Mouse (Mus musculus) midbrain, embryonic 10.5 days (tissue): ENCODE measurements around the gene Plcl2. TPM values are rescaled to one million over a fixed set of nuclear protein-coding genes. Genes with fewer than 3 reads are reported as not detected.
"Not testable (repeated sequence)": the region's sequence is repeated elsewhere in the genome, so short reads cannot be mapped to it uniquely, and the experiment has no call there.

Experiments used
- DNase-seq: peaks from one replicate; pipeline ENCODE4 v3.0.0-alpha.2; 2017; ENCODE audit warnings: low spot score
- H3K27ac ChIP-seq: fragments of 300-500 bp; sonication (generic); replicated peaks from 2 replicates; pipeline ENCODE4 v1.5.1; 2016; ENCODE audit warnings: mild to moderate bottlenecking
- H3K27me3 ChIP-seq: fragments of 300-500 bp; sonication (generic); 2 replicates; pipeline ENCODE4 v1.6.1; 2016; ENCODE audit warnings: low read depth, mild to moderate bottlenecking; ENCODE audit not compliant: poor library complexity, severe bottlenecking
- H3K36me3 ChIP-seq: fragments of 300-500 bp; sonication (generic); 2 replicates; pipeline ENCODE4 v1.6.1; 2016; ENCODE audit warnings: mild to moderate bottlenecking, moderate library complexity
- H3K4me1 ChIP-seq: fragments of 300-500 bp; sonication (generic); 2 replicates; pipeline ENCODE4 v1.6.1; 2016
- H3K4me3 ChIP-seq: fragments of 300-500 bp; sonication (generic); 2 replicates; pipeline ENCODE4 v1.5.1; 2016; ENCODE audit warnings: mild to moderate bottlenecking, moderate library complexity
- H3K9me3 ChIP-seq: fragments of 300-500 bp; sonication (generic); replicated peaks from 2 replicates; pipeline ENCODE4 v1.6.1; 2016; ENCODE audit warnings: mild to moderate bottlenecking
- WGBS: fragments of 180-500 bp; shearing (Covaris S2); methylation state at CpG from one replicate; pipeline ENCODE4 v1.1.7; 2016; 5-methylcytosine and 5-hydroxymethylcytosine counted together
- polyA plus RNA-seq: library from polyadenylated mRNA; unstranded; fragments of >200 nt; fragmentation: Nextera tagmentation; extraction: Ambion mirVana; gene quantifications from 2 replicates; pipeline ENCODE4 v1.2.1, GENCODE M21; 2016

The Plcl2 gene
- polyA plus RNA-seq, 1 experiment from 2014 or later = 3.8 TPM

GRCm38 (mm10) chr17:50565376-50566123, 56.3 kb downstream of the Plcl2 start:
- WGBS = 68% methylated on average over 8 of the region's 8 CpGs
- Histone ChIP-seq H3K27me3 (no peaks in the 10 kb centered on the region), H3K36me3 (no peaks in the 10 kb centered on the region), H3K4me3 (no peak overlapping the region), H3K27ac (no peak overlapping the region), H3K4me1 (no peaks in the 10 kb centered on the region), H3K9me3 (no peaks in the 10 kb centered on the region)
- no peak for DNase-seq

GRCm38 (mm10) chr17:50568846-50569245, 59.6 kb downstream of the Plcl2 start:
- Histone ChIP-seq H3K27ac (no peak overlapping the region), H3K4me3 (no peak overlapping the region), H3K4me1 (no peaks in the 10 kb centered on the region), H3K9me3 (no peaks in the 10 kb centered on the region), H3K36me3 (no peaks in the 10 kb centered on the region), H3K27me3 (no peaks in the 10 kb centered on the region)
- no peak for DNase-seq
- 92% methylated on average over 2 of the region's 2 CpGs for WGBS

- not testable (repeated sequence) for H3K27me3 ChIP-seq, DNase-seq, H3K9me3 ChIP-seq, H3K36me3 ChIP-seq, H3K27ac ChIP-seq, H3K4me1 ChIP-seq, H3K4me3 ChIP-seq
- WGBS = 94% methylated on average over 5 of the region's 5 CpGs
Observed at GRCm38 (mm10) chr17:50570228-50570627, 61.0 kb downstream of the Plcl2 start.

GRCm38 (mm10) chr17:50570681-50571398, 61.6 kb downstream of the Plcl2 start:
- H3K27ac ChIP-seq = no peak overlapping the region
- H3K9me3 ChIP-seq = no peaks in the 10 kb centered on the region
- no peaks in the 10 kb centered on the region for H3K27me3 ChIP-seq
- H3K4me1 ChIP-seq = no peaks in the 10 kb centered on the region
- DNase-seq = no peak
- H3K36me3 ChIP-seq = no peaks in the 10 kb centered on the region
- no peak overlapping the region for H3K4me3 ChIP-seq
- 78% methylated on average over 5 of the region's 5 CpGs for WGBS

- H3K4me3 ChIP-seq = no peak overlapping the region
- H3K27ac ChIP-seq = no peak overlapping the region
- no peaks in the 10 kb centered on the region for H3K9me3 ChIP-seq
- WGBS = 95% methylated on average over 12 of the region's 12 CpGs
- H3K36me3 ChIP-seq = no peaks in the 10 kb centered on the region
- H3K27me3 ChIP-seq = no peaks in the 10 kb centered on the region
- DNase-seq = no peak
- no peaks in the 10 kb centered on the region for H3K4me1 ChIP-seq
Observed at GRCm38 (mm10) chr17:50574161-50574560, 65.0 kb downstream of the Plcl2 start.

GRCm38 (mm10) chr17:50580416-50580815, 71.2 kb downstream of the Plcl2 start:
- no peaks in the 10 kb centered on the region for H3K27me3 ChIP-seq
- H3K36me3 ChIP-seq = no peaks in the 10 kb centered on the region
- no peak overlapping the region for H3K27ac ChIP-seq
- no peaks in the 10 kb centered on the region for H3K9me3 ChIP-seq
- WGBS = 91% methylated on average over 3 of the region's 3 CpGs
- DNase-seq = no peak
- no peaks in the 10 kb centered on the region for H3K4me1 ChIP-seq
- no peak overlapping the region for H3K4me3 ChIP-seq

GRCm38 (mm10) chr17:50586834-50587233, 77.6 kb downstream of the Plcl2 start:
- no peaks in the 10 kb centered on the region for H3K27me3 ChIP-seq
- no peaks in the 10 kb centered on the region for H3K36me3 ChIP-seq
- H3K27ac ChIP-seq = no peak overlapping the region
- H3K4me3 ChIP-seq = no peak overlapping the region
- no peak for DNase-seq
- WGBS = 91% methylated on average over 5 of the region's 5 CpGs
- no peaks in the 10 kb centered on the region for H3K9me3 ChIP-seq
- H3K4me1 ChIP-seq = no peaks in the 10 kb centered on the region

GRCm38 (mm10) chr17:50587941-50588340, 78.7 kb downstream of the Plcl2 start:
- H3K36me3 ChIP-seq = no peaks in the 10 kb centered on the region
- no peaks in the 10 kb centered on the region for H3K4me1 ChIP-seq
- H3K27ac ChIP-seq = no peak overlapping the region
- 87% methylated on average over 3 of the region's 3 CpGs for WGBS
- H3K9me3 ChIP-seq = no peaks in the 10 kb centered on the region
- H3K27me3 ChIP-seq = no peaks in the 10 kb centered on the region
- no peak for DNase-seq
- H3K4me3 ChIP-seq = no peak overlapping the region

GRCm38 (mm10) chr17:50600178-50600577, 91.0 kb downstream of the Plcl2 start:
- 88% methylated on average over 6 of the region's 6 CpGs for WGBS
- no peaks in the 10 kb centered on the region for H3K36me3 ChIP-seq
- H3K4me3 ChIP-seq = no peak overlapping the region
- no peak overlapping the region for H3K27ac ChIP-seq
- H3K9me3 ChIP-seq = no peaks in the 10 kb centered on the region
- no peaks in the 10 kb centered on the region for H3K27me3 ChIP-seq
- no peaks in the 10 kb centered on the region for H3K4me1 ChIP-seq
- DNase-seq = no peak

GRCm38 (mm10) chr17:50600696-50601095, 91.5 kb downstream of the Plcl2 start:
- H3K27ac ChIP-seq = no peak overlapping the region
- H3K4me1 ChIP-seq = no peaks in the 10 kb centered on the region
- H3K9me3 ChIP-seq = no peaks in the 10 kb centered on the region
- WGBS = 87% methylated on average over 1 of the region's 1 CpGs
- no peak for DNase-seq
- no peaks in the 10 kb centered on the region for H3K27me3 ChIP-seq
- H3K36me3 ChIP-seq = no peaks in the 10 kb centered on the region
- H3K4me3 ChIP-seq = no peak overlapping the region

GRCm38 (mm10) chr17:50606890-50607289, 97.7 kb downstream of the Plcl2 start:
- Histone ChIP-seq H3K27me3 (no peaks in the 10 kb centered on the region), H3K27ac (no peak overlapping the region), H3K36me3 (peaks cover 22% of the 10 kb centered on the region), H3K4me1 (no peaks in the 10 kb centered on the region), H3K9me3 (no peaks in the 10 kb centered on the region), H3K4me3 (no peak overlapping the region)
- DNase-seq = no peak
- 95% methylated on average over 2 of the region's 2 CpGs for WGBS

GRCm38 (mm10) chr17:50609908-50610307, 100.7 kb downstream of the Plcl2 start:
- Histone ChIP-seq H3K27me3 (no peaks in the 10 kb centered on the region), H3K4me1 (no peaks in the 10 kb centered on the region), H3K4me3 (no peak overlapping the region), H3K27ac (no peak overlapping the region), H3K9me3 (peaks cover 11% of the 10 kb centered on the region; the same call in 1 of the 2 replicates), H3K36me3 (peaks cover 45% of the 10 kb centered on the region)
- WGBS = 96% methylated on average over 4 of the region's 4 CpGs
- DNase-seq = no peak

- H3K4me3 ChIP-seq = no peak overlapping the region
- H3K27ac ChIP-seq = no peak overlapping the region
- WGBS = 90% methylated on average over 7 of the region's 7 CpGs
- H3K4me1 ChIP-seq = peaks cover 6% of the 10 kb centered on the region
- H3K27me3 ChIP-seq = no peaks in the 10 kb centered on the region
- DNase-seq = no peak
- no peaks in the 10 kb centered on the region for H3K9me3 ChIP-seq
- H3K36me3 ChIP-seq = no peaks in the 10 kb centered on the region
Observed at GRCm38 (mm10) chr17:50620794-50621537, 111.8 kb downstream of the Plcl2 start.
